Mouse (Mus musculus) heart, postnatal 0 days (tissue): ENCODE data around the gene Kbtbd12. TPM values are rescaled to one million over a fixed set of nuclear protein-coding genes. Genes with fewer than 3 reads are reported as not detected.

Source experiments
- ATAC-seq: fragments of 200-750 bp; cut with Nextera tagmentation; 2 replicates; pipeline ENCODE4 v1.8.0; 2017; ENCODE audit warnings: low read depth, moderate number of reproducible peaks, moderate library complexity; ENCODE audit not compliant: insufficient read depth
- DNase-seq: peaks from one replicate; pipeline ENCODE4 v3.0.0-alpha.2; 2016; ENCODE audit warnings: low spot score
- H3K27ac ChIP-seq: fragments of 300-500 bp; sonication (generic); 2 replicates; pipeline ENCODE4 v1.5.1; 2014; ENCODE audit warnings: low read depth, mild to moderate bottlenecking
- H3K27me3 ChIP-seq: fragments of 300-500 bp; sonication (generic); 2 replicates; pipeline ENCODE4 v1.6.1; 2014; ENCODE audit warnings: low read length, mixed read lengths; ENCODE audit not compliant: control insufficient read depth, insufficient read depth
- H3K36me3 ChIP-seq: fragments of 300-500 bp; sonication (generic); replicated peaks from 2 replicates; pipeline ENCODE4 v1.6.1; 2014; ENCODE audit warnings: low read length, mixed read lengths; ENCODE audit not compliant: control insufficient read depth, insufficient read depth
- H3K4me1 ChIP-seq: fragments of 300-500 bp; sonication (generic); 2 replicates; pipeline ENCODE4 v1.6.1; 2014; ENCODE audit warnings: antibody characterized with exemption; ENCODE audit not compliant: control insufficient read depth, insufficient read depth
- H3K4me2 ChIP-seq: fragments of 300-500 bp; sonication (generic); 2 replicates; pipeline ENCODE4 v1.6.1; 2014; ENCODE audit warnings: low read depth, mild to moderate bottlenecking, low read length, moderate library complexity
- H3K4me3 ChIP-seq: fragments of 300-500 bp; sonication (generic); 2 replicates; pipeline ENCODE4 v1.5.1; 2014; ENCODE audit warnings: low read depth, low read length
- H3K9ac ChIP-seq: fragments of 300-500 bp; sonication (generic); replicated peaks from 2 replicates; pipeline ENCODE4 v1.6.1; 2014; ENCODE audit warnings: low read depth, low read length, mixed read lengths
- H3K9me3 ChIP-seq: fragments of 300-500 bp; sonication (generic); replicated peaks from 2 replicates; pipeline ENCODE4 v1.6.1; 2016; ENCODE audit warnings: low read length; ENCODE audit not compliant: control insufficient read depth
- CTCF ChIP-seq: IDR thresholded peaks from 2 replicates; pipeline ENCODE4 v1.5.1; 2016; ENCODE audit warnings: antibody characterized with exemption, control low read depth, low read depth
- EP300 ChIP-seq: IDR thresholded peaks from 2 replicates; pipeline ENCODE4 v1.6.1; 2016; ENCODE audit warnings: antibody characterized with exemption, low read depth
- WGBS: fragments of 180-500 bp; shearing (Covaris S2); extraction: QIAGEN DNeasy Blood & Tissue Kit; methylation state at CpG from one replicate; pipeline ENCODE4 v1.1.7; 2014; 5-methylcytosine and 5-hydroxymethylcytosine counted together
- polyA plus RNA-seq: library from polyadenylated mRNA; unstranded; fragments of >200 nt; fragmentation: Nextera tagmentation; extraction: Ambion mirVana; gene quantifications from 2 replicates; pipeline ENCODE4 v1.2.1, GENCODE M21; 2015
- total RNA-seq: library from RNA; depleted of rRNA; stranded (reverse); fragments of >200 nt; gene quantifications from 2 replicates; pipeline ENCODE4 v1.2.3, GENCODE M21; 2014; ENCODE audit warnings: low replicate concordance

The Kbtbd12 gene
- total and polyA plus RNA-seq, 2 experiments from 2014 or later, result 46.4 to 52.1 TPM

DNA sequence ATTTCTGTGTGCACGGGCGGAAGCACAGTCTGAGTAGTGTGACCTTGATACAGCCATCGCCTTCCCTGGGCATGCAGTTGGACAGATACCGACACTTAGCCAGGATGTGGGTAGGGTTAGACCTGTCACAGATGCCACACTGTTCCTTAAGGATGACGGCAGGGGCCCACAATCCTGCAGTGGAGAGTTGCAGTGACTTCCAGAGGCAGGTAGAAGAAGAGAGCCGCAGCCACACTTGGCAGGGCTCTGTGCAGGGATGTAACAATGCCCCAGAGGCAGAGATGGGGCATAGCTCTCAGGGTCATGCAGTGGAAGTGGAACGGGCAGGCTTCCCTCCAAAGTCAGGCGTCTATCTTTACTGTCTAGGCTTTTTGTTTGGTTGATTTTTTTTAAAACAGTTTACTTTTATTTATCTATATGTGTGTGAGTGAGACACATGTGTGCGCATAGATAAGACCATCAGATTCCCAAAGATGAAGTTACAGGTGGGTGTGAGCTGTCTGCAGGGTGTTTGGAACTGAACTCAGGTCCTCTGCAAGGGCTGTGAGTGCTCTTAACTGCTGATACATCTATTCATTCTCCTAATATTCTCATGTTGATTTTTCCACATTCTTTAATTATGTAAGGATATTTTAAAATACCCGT is 89.2 kb downstream of the Kbtbd12 start:
- Histone ChIP-seq H3K4me3 (no peak overlapping the region), H3K4me1 (no peaks in the 10 kb centered on the region; the same call in 1 of the 2 replicates), H3K36me3 (no peaks in the 10 kb centered on the region), H3K9ac (no peak overlapping the region), H3K9me3 (no peaks in the 10 kb centered on the region), H3K4me2 (no peak overlapping the region), H3K27me3 (peaks cover 15% of the 10 kb centered on the region), H3K27ac (no peak overlapping the region)
- WGBS, result 72% methylated on average over 10 of the region's 10 CpGs
- ATAC-seq, result no peak
- TF ChIP-seq EP300 (no peak), CTCF (no peak)
- DNase-seq, result no peak

GRCm38 (mm10) chr6:88545397-88545790 is 92.4 kb downstream of the Kbtbd12 start:
- no peaks in the 10 kb centered on the region for H3K36me3 ChIP-seq
- 26% methylated on average over 10 of the region's 10 CpGs for WGBS
- DNase-seq, result no peak
- H3K4me3 ChIP-seq, result no peak overlapping the region
- no peak overlapping the region for H3K4me2 ChIP-seq
- no peaks in the 10 kb centered on the region for H3K9me3 ChIP-seq
- TF ChIP-seq CTCF, result no peak
- no peak for TF ChIP-seq EP300
- H3K4me1 ChIP-seq, result no peaks in the 10 kb centered on the region; the same call in 1 of the 2 replicates
- no peak for ATAC-seq
- H3K9ac ChIP-seq, result no peak overlapping the region
- no peak overlapping the region for H3K27ac ChIP-seq
- H3K27me3 ChIP-seq, result peaks cover 22% of the 10 kb centered on the region

DNA sequence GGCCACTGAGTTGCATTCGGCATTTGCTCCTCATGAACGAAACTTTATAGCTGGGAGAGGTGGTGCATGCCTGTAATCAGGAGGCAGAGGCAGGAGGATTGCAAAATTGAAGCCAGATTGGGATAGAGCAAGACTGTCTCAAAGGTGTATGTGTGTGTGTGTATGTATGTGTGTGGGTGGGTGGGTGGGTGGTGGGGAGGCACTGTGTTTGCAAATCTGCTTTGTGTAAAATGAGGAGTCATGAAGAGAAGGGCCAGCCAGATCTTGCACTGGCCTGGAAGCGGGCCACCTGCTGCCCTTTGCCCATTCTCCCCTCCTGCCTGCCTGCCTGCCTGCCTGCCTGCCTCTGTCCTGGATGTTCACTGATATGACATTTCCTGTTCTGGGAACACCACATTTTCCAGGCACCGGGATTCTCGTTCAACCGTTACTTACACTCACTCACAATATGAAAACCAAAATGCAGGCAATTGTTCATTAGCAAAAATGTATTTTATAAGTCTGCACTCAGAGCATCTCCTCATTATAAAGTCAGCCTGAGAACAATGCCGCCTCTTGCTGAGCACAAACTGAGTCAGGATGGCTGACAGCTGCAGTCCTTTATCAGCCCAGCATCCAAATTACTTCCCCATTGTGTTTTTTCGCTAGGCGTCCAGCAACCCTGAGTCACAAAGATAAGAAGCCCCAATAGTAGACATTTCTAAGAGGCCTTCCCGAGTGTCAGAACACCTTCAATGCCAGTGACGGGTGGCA is 92.9 kb downstream of the Kbtbd12 start:
- peaks cover 23% of the 10 kb centered on the region for H3K27me3 ChIP-seq
- ATAC-seq (no peak), DNase-seq (no peak)
- H3K9ac ChIP-seq, result no peak overlapping the region
- H3K27ac ChIP-seq, result no peak overlapping the region
- no peaks in the 10 kb centered on the region for H3K36me3 ChIP-seq
- 26% methylated on average over 11 of the region's 11 CpGs for WGBS
- H3K4me2 ChIP-seq, result no peak overlapping the region
- no peaks in the 10 kb centered on the region; the same call in 1 of the 2 replicates for H3K4me1 ChIP-seq
- no peak overlapping the region for H3K4me3 ChIP-seq
- no peak for TF ChIP-seq CTCF
- TF ChIP-seq EP300, result no peak
- H3K9me3 ChIP-seq, result no peaks in the 10 kb centered on the region

DNA sequence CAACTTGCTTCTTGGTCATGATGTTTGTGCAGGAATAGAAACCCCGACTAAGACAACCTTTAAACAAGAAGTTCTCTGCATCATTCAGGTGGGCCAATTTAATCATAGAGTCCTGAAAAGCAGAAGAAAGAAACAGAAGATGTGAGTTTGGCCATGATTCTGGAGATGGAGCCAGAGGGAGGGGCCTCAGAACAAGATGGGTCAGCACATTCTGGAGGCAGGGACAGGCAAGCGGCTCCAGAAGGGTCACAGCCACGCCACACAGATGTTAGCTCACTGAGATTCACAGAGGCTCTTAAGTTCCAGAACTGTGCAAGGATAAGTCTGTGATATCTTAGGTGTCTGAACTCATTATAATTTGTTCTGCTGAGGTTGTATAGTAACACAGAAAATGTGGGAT is 93.5 kb downstream of the Kbtbd12 start:
- Histone ChIP-seq H3K9ac (no peak overlapping the region), H3K27ac (no peak overlapping the region), H3K4me3 (no peak overlapping the region), H3K9me3 (no peaks in the 10 kb centered on the region), H3K36me3 (no peaks in the 10 kb centered on the region), H3K4me1 (no peaks in the 10 kb centered on the region; the same call in 1 of the 2 replicates), H3K27me3 (peaks cover 23% of the 10 kb centered on the region), H3K4me2 (no peak overlapping the region)
- no peak for DNase-seq
- TF ChIP-seq EP300, result no peak
- no peak for TF ChIP-seq CTCF
- 80% methylated on average over 3 of the region's 3 CpGs for WGBS
- no peak for ATAC-seq

- no peak overlapping the region for H3K4me2 ChIP-seq
- no peak for ATAC-seq
- TF ChIP-seq CTCF, result no peak
- TF ChIP-seq EP300, result no peak
- H3K36me3 ChIP-seq, result no peaks in the 10 kb centered on the region
- 70% methylated on average over 2 of the region's 2 CpGs for WGBS
- H3K9ac ChIP-seq, result no peak overlapping the region
- no peaks in the 10 kb centered on the region for H3K9me3 ChIP-seq
- no peaks in the 10 kb centered on the region; the same call in 1 of the 2 replicates for H3K4me1 ChIP-seq
- no peak overlapping the region for H3K27ac ChIP-seq
- DNase-seq, result no peak
- peaks cover 11% of the 10 kb centered on the region for H3K27me3 ChIP-seq
- H3K4me3 ChIP-seq, result no peak overlapping the region
Measured at GRCm38 (mm10) chr6:88540093-88540755, 97.5 kb downstream of the Kbtbd12 start.
